Mouse (Mus musculus): ENCODE results near the gene Ifna5. TPM values are rescaled to one million over a fixed set of nuclear protein-coding genes. Genes with fewer than 3 reads are reported as not detected.
"Not testable (repeated sequence)": the region's sequence is repeated elsewhere in the genome, so short reads cannot be mapped to it uniquely, and the experiment has no call there.

Gene Ifna5
- total RNA-seq (2021), result not detected

GRCm38 (mm10) chr4:88835225-88835624, at the start of gene Ifna5:
Ifna5 (plus strand) TSS chr4:88835525.
- not testable (repeated sequence) for DNase-seq

GRCm38 (mm10) chr4:88788402-88788801, 46.9 kb upstream of the Ifna5 start, which contains the start of gene Gm13277:
Gm13277 (plus strand) TSS chr4:88788632.
- DNase-seq, result peak; percentile 79

GRCm38 (mm10) chr4:88791250-88791649, 44.1 kb upstream of the Ifna5 start, which contains the start of gene Gm13278:
Gm13278 (plus strand) TSS chr4:88791550.
- not testable (repeated sequence) for DNase-seq

GRCm38 (mm10) chr4:88793936-88794675, 41.2 kb upstream of the Ifna5 start, which contains the start of gene Gm13275:
Gm13275 (plus strand) TSS chr4:88794487.
- peak; percentile 79 for DNase-seq

- DNase-seq, result not testable (repeated sequence)
Measured at GRCm38 (mm10) chr4:88797097-88797496, 38.2 kb upstream of the Ifna5 start, which contains the start of gene Gm13279. Gm13279 (plus strand) TSS chr4:88797397.

DNA sequence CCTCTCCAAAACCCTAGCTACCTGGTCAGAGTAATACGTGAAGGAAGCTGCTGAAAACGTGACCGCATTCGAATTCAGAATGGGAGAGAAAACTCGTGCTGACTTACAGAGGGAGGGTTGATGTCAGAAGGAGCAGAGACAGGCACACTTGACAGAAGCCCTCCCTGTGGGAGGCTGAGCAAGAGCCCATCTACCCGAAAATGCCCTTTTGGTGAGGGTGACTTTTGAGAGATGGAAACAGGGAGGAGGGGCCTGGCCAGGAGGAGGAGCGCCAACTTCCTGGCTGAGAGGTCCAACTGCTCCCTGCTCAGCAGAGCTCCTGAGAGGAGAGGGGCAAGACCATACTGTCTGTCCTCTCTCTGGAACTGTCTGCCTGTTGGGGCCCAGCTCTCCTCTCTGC, 36.0 kb upstream of the Ifna5 start, which contains the start of gene Gm13285:
Gene Gm13285 (plus strand): TSS at position 301 of the 400 bp plus-strand sequence.
- not testable (repeated sequence) for DNase-seq

GRCm38 (mm10) chr4:88802954-88803353, 32.4 kb upstream of the Ifna5 start, which contains the start of gene Gm13287:
Gm13287 (plus strand) TSS chr4:88803254.
- DNase-seq, result not testable (repeated sequence)

DNA sequence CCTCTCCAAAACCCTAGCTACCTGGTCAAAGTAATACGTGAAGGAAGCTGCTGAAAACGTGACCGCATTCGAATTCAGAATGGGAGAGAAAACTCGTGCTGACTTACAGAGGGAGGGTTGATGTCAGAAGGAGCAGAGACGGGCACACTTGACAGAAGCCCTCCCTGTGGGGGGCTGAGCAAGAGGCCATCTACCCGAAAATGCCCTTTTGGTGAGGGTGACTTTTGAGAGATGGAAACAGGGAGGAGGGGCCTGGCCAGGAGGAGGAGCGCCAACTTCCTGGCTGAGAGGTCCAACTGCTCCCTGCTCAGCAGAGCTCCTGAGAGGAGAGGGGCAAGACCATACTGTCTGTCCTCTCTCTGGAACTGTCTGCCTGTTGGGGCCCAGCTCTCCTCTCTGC, 30.1 kb upstream of the Ifna5 start, which contains the start of gene Gm13288:
Gene Gm13288 (plus strand): TSS at position 301 of the 400 bp plus-strand sequence.
- not testable (repeated sequence) for DNase-seq

GRCm38 (mm10) chr4:88805761-88806160, 29.6 kb upstream of the Ifna5 start:
- peak; percentile 50 for DNase-seq

- DNase-seq, result no peak
Measured at GRCm38 (mm10) chr4:88815928-88816327, 19.4 kb upstream of the Ifna5 start, which contains the start of gene Ifna7. Ifna7 (plus strand) TSS chr4:88816228.

DNA sequence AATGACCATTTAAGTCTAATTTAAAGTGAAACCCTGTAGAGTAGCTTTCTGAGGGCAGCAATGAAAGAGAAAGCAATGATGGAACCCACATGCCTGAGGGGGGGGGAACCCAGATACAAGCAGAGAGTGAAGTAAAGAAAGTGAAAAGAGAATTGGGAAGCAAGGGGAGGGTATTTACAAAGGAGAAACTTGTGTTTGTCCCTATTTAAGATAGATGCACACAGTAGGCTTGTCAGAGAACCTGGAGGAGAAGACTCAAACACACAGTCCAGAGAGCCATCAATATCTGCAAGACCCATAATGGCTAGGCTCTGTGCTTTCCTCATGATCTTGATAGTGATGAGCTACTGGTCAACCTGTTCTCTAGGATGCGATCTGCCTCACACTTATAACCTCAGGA, 15.7 kb upstream of the Ifna5 start, which contains the start of gene Ifna11:
Gene Ifna11 (plus strand): TSS at position 301 of the 400 bp plus-strand sequence.
- DNase-seq, result no peak

DNA sequence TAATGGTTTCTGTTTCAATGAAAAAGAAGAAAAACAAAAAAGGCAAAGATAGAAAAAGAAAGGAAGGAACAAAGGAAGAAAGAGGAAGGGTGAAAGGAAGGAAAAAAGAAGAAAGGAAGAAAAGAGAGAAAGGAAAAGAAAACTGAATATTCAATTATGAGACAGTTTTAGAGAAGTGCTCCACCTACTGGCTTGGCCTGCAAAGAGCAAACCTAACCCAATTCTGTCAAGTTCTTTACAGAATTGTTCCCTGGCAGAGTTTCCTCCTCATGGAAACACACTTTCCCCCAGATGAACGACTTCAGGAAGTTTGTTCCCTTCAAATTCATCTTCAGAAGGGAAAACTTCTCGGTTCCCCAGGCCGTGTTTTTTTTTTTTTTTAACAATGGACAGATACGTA, 12.3 kb upstream of the Ifna5 start:
- no peak for DNase-seq

- not testable (repeated sequence) for DNase-seq
Measured at GRCm38 (mm10) chr4:88827116-88827515, 8.2 kb upstream of the Ifna5 start, which contains the start of gene Ifna6. Ifna6 (plus strand) TSS chr4:88827416.

- DNase-seq, result peak; percentile 21
Measured at GRCm38 (mm10) chr4:88830523-88830922, 4.8 kb upstream of the Ifna5 start.

GRCm38 (mm10) chr4:88838828-88839227, 3.5 kb downstream of the Ifna5 start:
- peak; percentile 12 for DNase-seq

GRCm38 (mm10) chr4:88840058-88840457, 4.7 kb downstream of the Ifna5 start:
- DNase-seq, result no peak

GRCm38 (mm10) chr4:88841438-88841911, 6.2 kb downstream of the Ifna5 start, which contains the start of gene Ifna4:
Ifna4 (plus strand) TSS chr4:88841861.
- no peak for DNase-seq

DNA sequence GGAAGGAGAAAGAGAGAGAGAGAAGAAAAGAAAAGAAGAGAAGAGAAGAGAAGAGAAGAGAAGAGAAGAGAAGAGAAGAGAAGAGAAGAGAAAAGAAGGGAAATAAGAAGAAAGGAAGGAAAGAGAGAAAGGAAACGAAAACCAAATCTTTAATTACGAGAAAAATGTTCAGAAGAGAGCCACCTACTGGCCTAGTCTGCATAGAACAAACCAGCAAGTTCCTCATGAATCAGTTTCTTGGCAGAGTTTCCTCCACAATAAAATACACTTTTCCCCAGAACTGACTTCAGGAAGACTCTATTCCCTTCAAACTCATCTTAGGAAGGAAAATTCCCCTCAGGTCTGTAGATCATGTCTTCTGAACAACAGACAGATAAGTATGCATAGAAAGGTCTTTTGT, 10.0 kb downstream of the Ifna5 start:
- DNase-seq, result no peak

GRCm38 (mm10) chr4:88849698-88850097, 14.4 kb downstream of the Ifna5 start, which contains the start of gene Ifna1:
Ifna1 (plus strand) TSS chr4:88850087.
- DNase-seq, result no peak

GRCm38 (mm10) chr4:88851026-88851763, 15.9 kb downstream of the Ifna5 start:
- DNase-seq, result no peak

DNA sequence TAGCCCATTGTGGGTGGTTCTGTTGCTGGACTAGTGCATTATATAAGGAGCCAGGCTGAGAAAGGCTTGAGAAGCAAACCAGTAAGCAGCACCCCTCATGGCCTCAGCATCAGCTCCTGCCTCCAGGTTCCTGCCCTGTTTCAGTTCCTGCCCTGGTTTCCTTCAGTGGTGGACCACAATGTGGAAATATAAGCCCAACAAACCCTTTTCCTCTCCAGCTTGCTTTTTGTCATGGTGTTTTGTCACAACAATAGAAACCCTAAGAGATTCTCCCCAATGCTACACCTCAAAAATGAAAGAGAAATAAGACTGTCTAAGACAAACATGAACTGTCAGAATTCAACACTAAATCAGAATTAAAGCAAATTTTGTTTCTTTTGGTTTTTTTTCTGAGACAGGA, 23.9 kb downstream of the Ifna5 start:
- no peak for DNase-seq

- no peak for DNase-seq
Measured at GRCm38 (mm10) chr4:88863309-88863708, 28.0 kb downstream of the Ifna5 start.
